Mouse (Mus musculus) liver, embryonic 14 days (tissue): ENCODE data around the gene AI467606. TPM values are rescaled to one million over a fixed set of nuclear protein-coding genes. Genes with fewer than 3 reads are reported as not detected.

Experiments used
- polyA plus RNA-seq: library from polyadenylated mRNA; depleted of rRNA; stranded (reverse); fragments of >200 nt; gene quantifications from 2 replicates; pipeline ENCODE4 v1.2.3, GENCODE M21; 2012; rRNA removed

AI467606 gene
- polyA plus RNA-seq: 4.3 and 5.9 TPM in 2 replicates

DNA sequence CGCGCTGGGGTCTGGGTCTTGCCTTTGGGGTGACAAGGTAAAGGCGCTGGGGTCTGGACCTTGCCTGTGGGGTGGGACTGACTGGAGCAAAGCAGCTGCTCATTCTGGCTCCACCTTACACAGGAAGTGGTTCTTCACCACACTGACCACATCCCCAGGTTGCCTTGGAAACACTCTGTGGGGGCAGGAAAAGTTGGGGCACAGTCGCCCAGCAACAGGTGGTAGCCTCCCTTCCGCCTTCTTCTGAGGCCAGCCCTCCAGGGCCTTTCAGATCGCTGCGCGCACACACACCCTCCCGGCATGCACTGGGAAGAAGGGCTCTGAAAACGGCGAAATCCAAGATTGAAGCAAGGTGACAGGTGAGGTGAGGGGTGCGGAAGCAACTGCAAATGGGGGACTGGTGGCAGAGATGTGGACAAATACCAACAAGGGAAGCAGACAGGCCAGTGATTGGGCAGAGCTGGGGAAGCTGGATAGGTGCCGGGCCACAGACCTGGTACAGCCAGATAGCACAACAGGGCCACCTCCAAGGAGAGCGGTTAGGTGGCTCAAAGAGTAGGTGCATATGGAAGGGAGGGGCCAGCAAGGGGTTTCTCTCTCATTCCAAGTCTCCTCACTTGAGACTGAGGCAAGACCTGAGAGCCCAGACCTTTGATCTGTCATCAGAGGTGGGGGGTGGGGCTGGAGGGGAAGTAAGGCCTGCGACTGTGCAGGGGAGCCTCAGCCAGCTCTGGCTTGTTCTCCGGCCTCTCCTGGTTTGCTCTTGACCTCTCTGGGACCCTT lies at the start of gene AI467606:
AI467606 (plus strand) TSS at position 246 of the 783 bp plus-strand sequence.

DNA sequence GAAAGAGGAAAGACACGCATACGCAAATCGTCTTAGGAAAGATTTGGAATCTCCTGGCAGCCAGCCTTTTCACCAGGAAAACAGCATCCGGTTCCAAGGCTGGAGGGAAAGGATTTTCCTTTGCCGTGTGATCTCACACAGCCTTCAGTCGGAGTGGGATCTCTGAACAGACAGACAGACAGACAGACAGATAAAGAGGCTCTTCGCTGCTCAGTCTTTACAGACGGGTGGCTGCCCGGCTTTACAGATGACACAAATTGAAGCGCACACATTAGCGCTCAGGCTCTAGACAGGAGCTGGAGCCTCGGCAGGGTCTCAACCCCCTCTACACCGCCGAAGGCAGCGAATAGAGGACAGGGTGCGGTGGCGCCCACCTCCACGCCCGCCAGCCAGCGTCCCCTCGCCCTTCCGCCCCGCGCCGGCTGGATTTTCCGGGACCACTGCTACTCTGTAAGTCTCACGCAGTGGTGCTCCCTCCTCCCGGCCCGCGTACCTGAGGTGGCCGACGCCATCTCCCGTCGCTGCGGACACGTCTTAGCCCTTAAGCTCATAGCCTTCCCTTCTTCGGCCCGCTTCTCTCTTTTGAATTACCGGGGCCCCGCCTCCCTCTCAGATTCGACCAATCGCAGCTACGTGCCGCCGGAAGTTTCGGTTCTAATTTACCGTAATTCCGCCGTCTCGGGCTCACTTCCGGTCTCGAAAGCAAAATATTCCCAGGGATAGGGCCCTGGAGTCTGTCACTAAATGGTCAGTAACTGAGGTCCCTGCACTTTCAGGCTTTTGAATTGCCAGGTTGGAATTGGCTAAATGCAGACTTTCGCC lies 49.1 kb upstream of the AI467606 start, which contains the start of gene Kif22:
Kif22 (minus strand) TSS at position 621 of the 822 bp plus-strand sequence.

DNA sequence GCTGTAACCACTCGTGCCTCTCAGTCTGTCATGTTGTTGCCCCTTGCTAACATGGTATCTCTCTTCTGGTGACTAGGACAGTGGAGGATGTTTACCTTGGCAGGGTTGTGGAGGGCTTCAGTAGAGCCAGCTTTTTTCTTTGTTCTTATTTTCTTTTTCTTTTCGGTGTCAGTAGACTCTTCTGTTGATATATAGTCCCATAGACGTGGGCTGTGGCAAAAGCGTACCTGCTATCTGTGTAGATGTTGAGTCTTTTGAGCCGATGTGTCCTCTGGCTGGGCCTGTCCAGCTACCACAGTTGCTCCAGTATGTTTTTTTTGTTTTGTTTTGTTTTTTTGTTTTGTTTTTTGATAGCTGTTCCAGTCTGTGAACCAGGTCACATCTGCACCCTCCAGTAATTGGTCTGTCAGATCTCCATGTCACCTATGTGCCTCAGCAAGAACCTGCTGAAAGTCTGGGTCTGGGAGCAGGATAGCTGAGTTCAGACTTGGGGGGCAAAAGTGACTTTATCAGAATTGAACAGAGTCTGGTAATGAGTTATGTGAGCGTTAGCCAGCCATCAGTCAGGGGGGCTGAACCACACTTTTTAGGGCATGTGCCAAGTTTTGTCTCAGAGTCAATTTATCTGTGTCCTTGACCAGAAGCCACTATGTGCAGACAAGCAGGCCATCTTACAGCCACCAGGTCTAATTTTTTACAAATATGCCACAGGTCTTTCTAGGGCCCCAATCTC lies 3.7 kb upstream of the AI467606 start, which contains the start of gene Zg16:
Zg16 (minus strand) TSS at position 51 of the 733 bp plus-strand sequence.

DNA sequence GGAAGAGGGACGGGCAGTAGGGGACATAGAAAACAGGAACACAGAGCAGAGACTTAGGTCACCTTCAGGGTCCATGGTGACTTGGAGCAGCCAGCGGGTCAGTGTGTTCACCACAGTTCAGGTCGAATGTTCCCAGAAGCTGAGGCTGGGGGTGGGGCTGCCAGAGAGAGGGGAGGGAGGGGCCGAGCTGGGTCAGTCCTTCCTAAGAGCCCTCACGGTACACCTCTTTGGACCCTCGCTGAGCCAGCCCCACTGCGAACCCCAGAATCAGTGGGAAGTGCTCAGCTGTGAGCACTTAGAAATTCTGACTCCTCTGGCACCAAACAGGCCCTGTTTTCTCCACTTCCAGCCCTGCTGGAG lies 30.7 kb downstream of the AI467606 start, which contains the start of gene Qprt:
Qprt (minus strand) TSS at position 316 of the 360 bp plus-strand sequence.

DNA sequence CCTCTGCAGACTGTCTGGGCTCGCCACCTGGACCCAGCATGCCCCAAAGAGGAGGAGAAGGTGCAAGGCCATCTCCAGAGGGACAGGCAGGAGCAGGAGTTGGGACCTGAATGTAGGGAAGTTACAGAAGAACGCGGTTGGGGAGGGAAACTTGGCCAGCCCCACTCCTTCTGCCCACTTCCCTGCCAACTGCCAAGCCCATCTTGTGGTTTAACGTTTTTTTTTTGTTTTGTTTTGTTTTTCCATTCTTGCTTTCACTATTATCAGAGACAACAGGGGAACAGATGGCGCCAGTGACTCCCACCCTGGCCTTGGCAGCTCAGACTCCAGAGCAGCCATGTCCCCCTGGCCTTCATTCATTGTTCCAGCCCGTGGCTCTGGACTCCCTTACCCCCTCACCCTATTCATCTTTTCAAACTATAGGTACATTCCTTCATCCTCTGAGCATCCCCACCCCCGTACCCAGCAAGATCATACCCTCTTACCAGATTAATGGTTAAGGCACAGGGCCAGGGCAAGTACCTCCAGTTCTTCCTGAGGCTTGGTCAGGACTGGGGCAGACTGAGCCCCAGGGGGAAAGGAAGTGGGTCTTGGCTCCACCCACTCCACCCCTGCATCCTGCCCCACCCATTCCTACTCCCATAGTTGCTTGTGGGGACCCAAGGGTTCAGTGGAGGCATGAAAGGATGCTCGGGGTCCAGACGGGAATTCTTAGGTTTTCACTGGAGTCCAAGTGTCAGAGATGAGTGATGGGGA lies 46.3 kb downstream of the AI467606 start, which contains the start of gene Spn:
Spn (minus strand) TSS at position 562 of the 756 bp plus-strand sequence.

Other genes with a start within 250 kb of the AI467606 start
- 0.01 and 0.03 TPM in 2 replicates for gene Doc2a, start 243.9 kb upstream of the AI467606 start, polyA plus RNA-seq
- 58.3 and 79.1 TPM in 2 replicates for gene Hirip3, start 229.4 kb upstream of the AI467606 start, polyA plus RNA-seq
- gene Ino80e, start 229.0 kb upstream of the AI467606 start, polyA plus RNA-seq: 23.2 and 24.6 TPM in 2 replicates
- 15.6 and 17.1 TPM in 2 replicates for gene Taok2, start 206.7 kb upstream of the AI467606 start, polyA plus RNA-seq
- 9.6 and 10.9 TPM in 2 replicates for gene Tmem219, start 168.4 kb upstream of the AI467606 start, polyA plus RNA-seq
- 4.2 and 4.6 TPM in 2 replicates for gene Kctd13, start 162.5 kb upstream of the AI467606 start, polyA plus RNA-seq
- gene Asphd1, start 141.8 kb upstream of the AI467606 start, polyA plus RNA-seq: not detected in 2 replicates
- 0.18 and 0.26 TPM in 2 replicates for gene Sez6l2, start 140.8 kb upstream of the AI467606 start, polyA plus RNA-seq
- 29.7 and 37.0 TPM in 2 replicates for gene Cdipt, start 115.4 kb upstream of the AI467606 start, polyA plus RNA-seq
- 0.23 and 0.35 TPM in 2 replicates for gene Cdiptos, start 115.3 kb upstream of the AI467606 start, polyA plus RNA-seq
- gene Mvp, start 76.7 kb upstream of the AI467606 start, polyA plus RNA-seq: 4.0 and 4.7 TPM in 2 replicates
- gene Pagr1b, start 74.9 kb upstream of the AI467606 start, polyA plus RNA-seq: 0.08 TPM in 1 of 2 replicates, not detected in the other
- 10.6 and 17.2 TPM in 2 replicates for gene Pagr1a, start 74.0 kb upstream of the AI467606 start, polyA plus RNA-seq
- 12.4 and 21.2 TPM in 2 replicates for gene Gm42742, start 70.3 kb upstream of the AI467606 start, polyA plus RNA-seq
- gene Prrt2, start 70.1 kb upstream of the AI467606 start, polyA plus RNA-seq: 0.12 and 0.26 TPM in 2 replicates
- 84.8 and 98.3 TPM in 2 replicates for gene Maz, start 64.3 kb upstream of the AI467606 start, polyA plus RNA-seq
- 58.9 and 63.9 TPM in 2 replicates for gene Kif22, start 48.9 kb upstream of the AI467606 start, polyA plus RNA-seq
- gene Zg16, start 4.0 kb upstream of the AI467606 start, polyA plus RNA-seq: 0.08 TPM in 1 of 2 replicates, not detected in the other
- 32.4 and 37.2 TPM in 2 replicates for gene Qprt, start 30.9 kb downstream of the AI467606 start, polyA plus RNA-seq
- gene Spn, start 46.5 kb downstream of the AI467606 start, polyA plus RNA-seq: 9.5 and 11.2 TPM in 2 replicates
- 31.0 and 35.9 TPM in 2 replicates for gene Cd2bp2, start 104.7 kb downstream of the AI467606 start, polyA plus RNA-seq
- 13.4 and 15.2 TPM in 2 replicates for gene Tbc1d10b, start 117.1 kb downstream of the AI467606 start, polyA plus RNA-seq
- 16.2 and 46.6 TPM in 2 replicates for gene Mylpf, start 117.5 kb downstream of the AI467606 start, polyA plus RNA-seq
- 3.4 and 3.5 TPM in 2 replicates for gene Zfp553, start 141.7 kb downstream of the AI467606 start, polyA plus RNA-seq
- 15.1 and 15.2 TPM in 2 replicates for gene Sept1, start 141.8 kb downstream of the AI467606 start, polyA plus RNA-seq
- 19.1 and 19.2 TPM in 2 replicates for gene Zfp771, start 152.9 kb downstream of the AI467606 start, polyA plus RNA-seq
- 56.0 and 63.0 TPM in 2 replicates for gene Dctpp1, start 169.3 kb downstream of the AI467606 start, polyA plus RNA-seq
- gene Sephs2, start 182.7 kb downstream of the AI467606 start, polyA plus RNA-seq: 42.7 and 50.6 TPM in 2 replicates
- gene Itgal, start 204.9 kb downstream of the AI467606 start, polyA plus RNA-seq: 5.5 and 7.7 TPM in 2 replicates